Mouse (Mus musculus) forebrain, embryonic 11.5 days (tissue): Measurements from ENCODE around the gene Gdpd1. TPM values are rescaled to one million over a fixed set of nuclear protein-coding genes. Genes with fewer than 3 reads are reported as not detected.

Experiments used
- ATAC-seq: fragments of 200-750 bp; cut with Nextera tagmentation; replicated peaks from 2 replicates; pipeline ENCODE4 v1.8.0; 2017; ENCODE audit warnings: moderate TSS enrichment; ENCODE audit not compliant: low FRiP score
- DNase-seq: peaks from one replicate; pipeline ENCODE4 v3.0.0-alpha.2; 2017; ENCODE audit warnings: low spot score
- H3K27ac ChIP-seq: fragments of 300-500 bp; sonication (generic); 2 replicates; pipeline ENCODE4 v1.5.1; 2014; ENCODE audit warnings: low read depth, low read length
- H3K27me3 ChIP-seq: fragments of 300-500 bp; sonication (generic); 2 replicates; pipeline ENCODE4 v1.6.1; 2014; ENCODE audit warnings: mild to moderate bottlenecking, low read length, mixed read lengths; ENCODE audit not compliant: control insufficient read depth, insufficient read depth
- H3K36me3 ChIP-seq: fragments of 300-500 bp; sonication (generic); 2 replicates; pipeline ENCODE4 v1.6.1; 2014; ENCODE audit warnings: mild to moderate bottlenecking, low read length, moderate library complexity, mixed read lengths; ENCODE audit not compliant: control insufficient read depth, insufficient read depth
- H3K4me1 ChIP-seq: fragments of 300-500 bp; sonication (generic); replicated peaks from 2 replicates; pipeline ENCODE4 v1.6.1; 2014; ENCODE audit warnings: low read length, mixed read lengths; ENCODE audit not compliant: control insufficient read depth, insufficient read depth
- H3K4me2 ChIP-seq: fragments of 300-500 bp; sonication (generic); 2 replicates; pipeline ENCODE4 v1.6.1; 2014; ENCODE audit warnings: low read depth, mild to moderate bottlenecking, low read length, moderate library complexity, mixed read lengths; ENCODE audit not compliant: severe bottlenecking
- H3K4me3 ChIP-seq: fragments of 300-500 bp; sonication (generic); 2 replicates; pipeline ENCODE4 v1.5.1; 2014; ENCODE audit warnings: low read depth, low read length
- H3K9ac ChIP-seq: fragments of 300-500 bp; sonication (generic); 2 replicates; pipeline ENCODE4 v1.6.1; 2014; ENCODE audit warnings: low read length
- H3K9me3 ChIP-seq: fragments of 300-500 bp; sonication (generic); 2 replicates; pipeline ENCODE4 v1.6.1; 2016; ENCODE audit warnings: low read length, mixed read lengths; ENCODE audit not compliant: control insufficient read depth
- WGBS: fragments of 180-500 bp; shearing (Covaris S2); extraction: QIAGEN DNeasy Blood & Tissue Kit; methylation state at CpG from one replicate; pipeline ENCODE4 v1.1.7; 2014; 5-methylcytosine and 5-hydroxymethylcytosine counted together
- polyA plus RNA-seq: library from polyadenylated mRNA; unstranded; fragments of >200 nt; fragmentation: Nextera tagmentation; extraction: Ambion mirVana; gene quantifications from 2 replicates; pipeline ENCODE4 v1.2.1, GENCODE M21; 2014

The Gdpd1 gene
- polyA plus RNA-seq, 1 experiment from 2014 or later: 77.7 TPM

GRCm38 (mm10) chr11:87002078-87002829 is 71.6 kb downstream of the Gdpd1 start:
- no peak overlapping the region for H3K4me3 ChIP-seq
- H3K36me3 ChIP-seq: no peaks in the 10 kb centered on the region
- no peaks in the 10 kb centered on the region for H3K9me3 ChIP-seq
- H3K4me1 ChIP-seq: no peaks in the 10 kb centered on the region
- WGBS: 88% methylated on average over 10 of the region's 10 CpGs
- ATAC-seq (no peak), DNase-seq (no peak)
- H3K9ac ChIP-seq: no peak overlapping the region
- H3K4me2 ChIP-seq: no peak overlapping the region
- H3K27ac ChIP-seq: no peak overlapping the region
- H3K27me3 ChIP-seq: no peaks in the 10 kb centered on the region

GRCm38 (mm10) chr11:87001217-87001616 is 72.6 kb downstream of the Gdpd1 start:
- H3K9me3 ChIP-seq: no peaks in the 10 kb centered on the region
- no peak for ATAC-seq
- no peak for DNase-seq
- H3K27ac ChIP-seq: no peak overlapping the region
- H3K4me3 ChIP-seq: no peak overlapping the region
- 91% methylated on average over 8 of the region's 8 CpGs for WGBS
- H3K9ac ChIP-seq: no peak overlapping the region
- no peaks in the 10 kb centered on the region for H3K4me1 ChIP-seq
- H3K4me2 ChIP-seq: no peak overlapping the region
- H3K27me3 ChIP-seq: no peaks in the 10 kb centered on the region
- H3K36me3 ChIP-seq: no peaks in the 10 kb centered on the region

GRCm38 (mm10) chr11:86996266-86996665 is 77.6 kb downstream of the Gdpd1 start:
- Histone ChIP-seq H3K4me1 (peaks cover 7% of the 10 kb centered on the region), H3K9me3 (no peaks in the 10 kb centered on the region), H3K4me3 (no peak overlapping the region), H3K36me3 (no peaks in the 10 kb centered on the region), H3K4me2 (no peak overlapping the region), H3K27ac (no peak overlapping the region), H3K27me3 (no peaks in the 10 kb centered on the region; the same call in 1 of the 2 replicates), H3K9ac (no peak overlapping the region)
- 23% methylated on average over 2 of the region's 2 CpGs for WGBS
- DNase-seq (no peak), ATAC-seq (no peak)

- H3K9me3 ChIP-seq: no peaks in the 10 kb centered on the region
- H3K9ac ChIP-seq: no peak overlapping the region
- ATAC-seq (no peak), DNase-seq (peak; percentile 81)
- 30% methylated on average over 6 of the region's 6 CpGs for WGBS
- H3K4me1 ChIP-seq: peaks cover 8% of the 10 kb centered on the region
- H3K27me3 ChIP-seq: no peaks in the 10 kb centered on the region; the same call in 1 of the 2 replicates
- H3K4me3 ChIP-seq: no peak overlapping the region
- no peak overlapping the region for H3K4me2 ChIP-seq
- no peak overlapping the region for H3K27ac ChIP-seq
- no peaks in the 10 kb centered on the region for H3K36me3 ChIP-seq
Observed at GRCm38 (mm10) chr11:86995625-86996221, 78.1 kb downstream of the Gdpd1 start.

GRCm38 (mm10) chr11:86994791-86995624 is 78.9 kb downstream of the Gdpd1 start:
- DNase-seq: no peak
- Histone ChIP-seq H3K36me3 (no peaks in the 10 kb centered on the region), H3K4me3 (no peak overlapping the region), H3K27me3 (no peaks in the 10 kb centered on the region; the same call in 1 of the 2 replicates), H3K4me1 (peaks cover 13% of the 10 kb centered on the region), H3K27ac (no peak overlapping the region), H3K9ac (no peak overlapping the region), H3K9me3 (no peaks in the 10 kb centered on the region), H3K4me2 (no peak overlapping the region)
- 56% methylated on average over 10 of the region's 10 CpGs for WGBS
- no peak for ATAC-seq

- peak overlapping the region; percentile 89 for H3K4me3 ChIP-seq
- DNase-seq (no peak), ATAC-seq (no peak)
- peaks cover 14% of the 10 kb centered on the region for H3K4me1 ChIP-seq
- no peaks in the 10 kb centered on the region for H3K9me3 ChIP-seq
- H3K27me3 ChIP-seq: no peaks in the 10 kb centered on the region; the same call in 1 of the 2 replicates
- WGBS: 23% methylated on average over 6 of the region's 6 CpGs
- peak overlapping the region; percentile 98 for H3K4me2 ChIP-seq
- H3K27ac ChIP-seq: no peak overlapping the region
- no peaks in the 10 kb centered on the region for H3K36me3 ChIP-seq
- H3K9ac ChIP-seq: no peak overlapping the region; the same call in 1 of the 2 replicates
Observed at GRCm38 (mm10) chr11:86994330-86994729, 79.5 kb downstream of the Gdpd1 start.

GRCm38 (mm10) chr11:86993041-86994037 is 80.5 kb downstream of the Gdpd1 start, which contains the start of gene Ypel2:
TSS of gene Ypel2 (minus strand) at chr11:86993707.
- 1% methylated on average over 96 of the region's 96 CpGs for WGBS
- Histone ChIP-seq H3K27ac (peak within 1 kb of the TSS; percentile 81), H3K9ac (peak within 1 kb of the TSS; percentile 67), H3K9me3 (no peaks in the 10 kb centered on the region), H3K27me3 (no peaks in the 10 kb centered on the region; the same call in 1 of the 2 replicates), H3K4me2 (peak within 1 kb of the TSS; percentile 98), H3K4me1 (peaks cover 17% of the 10 kb centered on the region), H3K36me3 (no peaks in the 10 kb centered on the region), H3K4me3 (peak within 1 kb of the TSS; percentile 89)
- DNase-seq: peak; percentile 99
- peak; percentile 99 for ATAC-seq
